ENCODE assay signal across 10 mouse cellular contexts in the genomic region with DNA sequence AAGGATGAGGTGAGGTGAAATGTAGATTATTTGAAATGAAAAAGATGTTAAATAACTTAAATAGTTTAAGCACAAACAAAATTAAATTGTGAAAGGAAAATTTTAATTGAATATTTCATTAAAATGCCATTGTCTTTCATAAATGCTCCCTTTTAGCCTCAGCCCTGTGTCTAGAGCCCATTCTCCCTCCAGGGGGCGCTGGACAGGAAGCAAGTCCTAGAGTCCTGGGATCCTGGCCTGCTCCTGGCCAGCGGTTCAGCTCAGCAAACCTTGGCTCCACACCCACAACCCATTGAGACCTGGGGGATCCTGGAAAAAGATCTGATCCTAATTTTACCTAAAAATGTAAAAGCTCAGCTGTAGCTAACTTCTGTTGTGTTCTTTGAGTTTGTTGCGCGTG. TPM values are rescaled to one million over a fixed set of nuclear protein-coding genes. Genes with fewer than 3 reads are reported as not detected.
DNase-seq lines count a peak whose midpoint lies in the region; ATAC-seq and TF ChIP-seq lines count a peak whose summit lies in the region.
"Had no signal": no experiment of that assay in that cellular context is flagged by ENCODE, and none has a peak within 500 bp of the region (broad histone marks: within the 10 kb centered on the region; RNA-seq: fewer than 3 reads in every experiment).

No protein-coding gene starts in this region.

- H3K9me3 ChIP-seq in embryonic facial prominence, embryonic 10.5 days, result no peaks in the 10 kb centered on the region
- H3K9me3 ChIP-seq in midbrain, postnatal 0 days (ENCODE audit: low read length), result no peaks in the 10 kb centered on the region
- H3K9me3 ChIP-seq: heart, embryonic 13.5 days had no signal

- peak; percentile 28 for TF ChIP-seq CTCF in midbrain, postnatal 0 days (IDR thresholded peaks at IDR 0.05)

- H3K36me3 ChIP-seq in embryonic facial prominence, embryonic 10.5 days (replicated peaks), result no peaks in the 10 kb centered on the region
- H3K36me3 ChIP-seq in midbrain, postnatal 0 days (ENCODE audit: insufficient read depth, low read length), result no peaks in the 10 kb centered on the region
- H3K36me3 ChIP-seq: heart, embryonic 13.5 days had no signal

- peak; percentile 39 to 45 for DNase-seq in cerebellum, adult 18-20 months
- DNase-seq in right cerebral cortex, adult 2 months (ENCODE audit: low spot score in 2 of 2), result peak; percentile 23 to 29
- no peak for DNase-seq in right cerebral cortex, postnatal 25 days
- peak; percentile 44 for DNase-seq in embryonic facial prominence, embryonic 10.5 days (ENCODE audit: low spot score)
- DNase-seq in kidney, postnatal 25 days, result peak; percentile 86 to 94
- DNase-seq in midbrain, postnatal 0 days (ENCODE audit: low spot score), result no peak
- DNase-seq in thymus, postnatal 36 days, result peak; percentile 37 to 44

- H3K27ac ChIP-seq in embryonic facial prominence, embryonic 10.5 days (replicated peaks), result no peak overlapping the region
- no peak overlapping the region for H3K27ac ChIP-seq in midbrain, postnatal 0 days (ENCODE audit: low read depth, low read length)
- H3K27ac ChIP-seq: heart, embryonic 13.5 days; macrophage had no signal

- H3K9ac ChIP-seq in midbrain, postnatal 0 days (replicated peaks; ENCODE audit: low read length, poor library complexity, severe bottlenecking), result no peak overlapping the region
- H3K9ac ChIP-seq: heart, embryonic 13.5 days had no signal

- H3K4me1 ChIP-seq in embryonic facial prominence, embryonic 10.5 days, result peaks cover 6% of the 10 kb centered on the region; the same call in 1 of the 2 replicates
- H3K4me1 ChIP-seq in midbrain, postnatal 0 days (ENCODE audit: insufficient read depth, low read length), result no peaks in the 10 kb centered on the region
- H3K4me1 ChIP-seq: heart, embryonic 13.5 days had no signal

- H3K4me3 ChIP-seq in embryonic facial prominence, embryonic 10.5 days, result no peak overlapping the region
- H3K4me3 ChIP-seq in midbrain, postnatal 0 days (ENCODE audit: low read depth, low read length), result no peak overlapping the region
- H3K4me3 ChIP-seq: heart, embryonic 13.5 days had no signal

- no peak overlapping the region for H3K4me2 ChIP-seq in midbrain, postnatal 0 days (ENCODE audit: low read depth, low read length, poor library complexity, severe bottlenecking)
- H3K4me2 ChIP-seq: heart, embryonic 13.5 days had no signal

- 66% methylated on average over 4 of the region's 4 CpGs for WGBS in embryonic facial prominence, embryonic 10.5 days
- 61% methylated on average over 4 of the region's 4 CpGs for WGBS in midbrain, postnatal 0 days

- ATAC-seq in cerebellum, adult (ENCODE audit: insufficient number of reproducible peaks, low FRiP score, low TSS enrichment), result no peak
- no peak for ATAC-seq in midbrain, postnatal 0 days (ENCODE audit: low FRiP score)

- no peaks in the 10 kb centered on the region for H3K27me3 ChIP-seq in embryonic facial prominence, embryonic 10.5 days (replicated peaks; ENCODE audit: low read depth, poor library complexity, severe bottlenecking)
- H3K27me3 ChIP-seq in midbrain, postnatal 0 days (ENCODE audit: insufficient read depth, low read length), result no peaks in the 10 kb centered on the region
- H3K27me3 ChIP-seq: heart, embryonic 13.5 days had no signal

RNA-seq across cellular contexts. Expression of a gene that starts 44.5 kb away (rescaled TPM):
- 21.4 and 22.6 TPM in 2 replicates for polyA plus RNA-seq in embryonic facial prominence, embryonic 10.5 days (2016; fragmentation: Nextera tagmentation; extraction: Ambion mirVana)
- 25.4 and 26.2 TPM in 2 replicates for total RNA-seq in midbrain, postnatal 0 days (2014; rRNA removed)
- 23.9 and 26.3 TPM in 2 replicates for polyA plus RNA-seq in midbrain, postnatal 0 days (2015; fragmentation: Nextera tagmentation; extraction: Ambion mirVana)

Comparison
In these comparisons a context has a peak if more than half of its experiments do, and no peak if none do; other contexts are left out.
1. DNase-seq: peak in cerebellum, adult 18-20 months (2 of 2), right cerebral cortex, adult 2 months (2 of 2), embryonic facial prominence, embryonic 10.5 days (single experiment), kidney, postnatal 25 days (2 of 2) and thymus, postnatal 36 days (2 of 2); none in right cerebral cortex, postnatal 25 days (single experiment) and midbrain, postnatal 0 days (single experiment).